Mouse (Mus musculus): Measurements from ENCODE around the gene Fmnl3.

Fmnl3 gene

DNA sequence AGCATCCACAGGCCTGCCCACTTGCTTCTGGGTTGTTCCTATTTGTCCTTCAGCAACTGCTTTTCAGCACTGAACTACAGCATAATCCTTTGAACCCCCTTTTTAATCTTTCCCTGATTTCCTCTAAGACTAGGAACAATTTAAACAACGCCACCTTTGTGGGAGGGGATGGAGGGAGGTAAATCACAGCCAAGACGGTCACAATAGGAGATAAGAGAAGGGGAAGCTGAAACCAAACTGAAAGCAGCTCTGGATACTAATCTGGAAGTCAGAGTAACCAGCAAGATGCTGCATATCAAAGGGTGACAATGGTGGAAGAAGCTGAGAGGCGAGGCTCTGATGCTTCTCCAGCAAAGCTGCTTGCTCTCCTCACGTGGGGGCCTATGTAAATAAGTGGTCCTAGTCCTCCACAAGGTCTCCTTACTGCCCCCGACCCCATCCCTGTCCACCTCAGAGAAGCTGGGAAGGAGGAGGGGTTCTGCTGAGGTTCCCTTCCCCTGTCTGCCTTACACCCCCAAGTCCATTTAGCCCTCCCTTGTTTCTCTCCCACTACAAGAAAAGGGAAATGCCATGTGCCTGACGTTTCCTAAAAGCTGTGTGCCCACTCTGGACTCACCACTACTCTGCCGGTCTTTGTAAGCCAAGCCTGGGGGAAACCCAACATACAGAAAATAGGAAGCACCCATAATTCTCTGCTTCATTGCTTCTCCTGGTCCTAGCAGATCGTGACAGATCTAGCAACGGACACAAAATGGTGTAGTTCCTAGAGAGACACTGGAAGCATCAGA is 27.9 kb downstream of the Fmnl3 start:
- no peak for DNase-seq (ENCODE audit: low spot score)

DNA sequence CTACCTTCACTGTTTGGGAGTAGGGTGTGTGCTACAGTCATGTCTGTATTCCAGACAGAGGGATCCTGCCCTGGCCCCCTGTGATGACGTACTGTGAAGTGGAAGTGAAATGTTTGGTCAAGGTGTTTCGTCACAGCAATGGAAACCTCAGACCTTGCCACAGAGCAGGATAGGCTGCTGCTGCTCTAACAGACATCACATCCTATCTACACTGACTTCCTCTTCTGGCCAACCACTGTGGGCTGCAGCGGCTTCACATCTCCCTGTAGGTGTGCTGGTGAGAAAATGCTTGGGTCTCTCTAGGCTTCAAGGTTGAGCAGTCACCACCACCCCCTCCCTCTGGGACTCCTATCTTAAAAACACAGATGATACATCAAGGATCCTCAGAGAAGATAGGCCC is 29.2 kb downstream of the Fmnl3 start:
- no peak for DNase-seq (ENCODE audit: low spot score)

GRCm38 (mm10) chr15:99339669-99340068 is 30.6 kb downstream of the Fmnl3 start:
- DNase-seq (ENCODE audit: low spot score) = no peak

- no peak for DNase-seq (ENCODE audit: low spot score)
Measured at GRCm38 (mm10) chr15:99338916-99339315, 31.4 kb downstream of the Fmnl3 start.

- no peak for DNase-seq (ENCODE audit: low spot score)
Measured at GRCm38 (mm10) chr15:99335801-99336320, 34.4 kb downstream of the Fmnl3 start.

DNA sequence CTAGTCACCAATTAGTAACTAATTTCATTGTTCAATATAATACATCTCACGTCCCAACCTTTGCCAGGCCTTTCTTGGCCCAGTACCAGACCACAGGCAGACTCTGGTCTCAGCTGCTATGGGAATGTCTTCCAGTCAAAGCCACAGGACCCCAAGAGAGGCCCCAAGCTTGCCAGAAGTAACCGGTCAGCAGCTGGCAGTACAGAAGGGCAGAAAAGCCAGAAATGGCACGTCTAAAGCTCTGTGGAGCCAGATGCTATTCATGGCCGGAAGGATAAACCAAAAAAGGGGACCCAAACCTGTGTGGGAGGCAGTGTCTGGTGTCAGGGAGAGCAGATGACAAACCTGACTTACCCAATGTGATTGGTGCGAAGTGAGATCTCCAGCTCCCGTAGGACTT is 35.8 kb downstream of the Fmnl3 start:
- DNase-seq (ENCODE audit: low spot score) = no peak

- no peak for DNase-seq (ENCODE audit: low spot score)
Measured at GRCm38 (mm10) chr15:99333676-99334065, 36.6 kb downstream of the Fmnl3 start.

- no peak for DNase-seq (ENCODE audit: low spot score)
Measured at GRCm38 (mm10) chr15:99332921-99333675, 37.2 kb downstream of the Fmnl3 start.

- DNase-seq (ENCODE audit: low spot score) = no peak
Measured at GRCm38 (mm10) chr15:99332111-99332510, 38.2 kb downstream of the Fmnl3 start.

DNA sequence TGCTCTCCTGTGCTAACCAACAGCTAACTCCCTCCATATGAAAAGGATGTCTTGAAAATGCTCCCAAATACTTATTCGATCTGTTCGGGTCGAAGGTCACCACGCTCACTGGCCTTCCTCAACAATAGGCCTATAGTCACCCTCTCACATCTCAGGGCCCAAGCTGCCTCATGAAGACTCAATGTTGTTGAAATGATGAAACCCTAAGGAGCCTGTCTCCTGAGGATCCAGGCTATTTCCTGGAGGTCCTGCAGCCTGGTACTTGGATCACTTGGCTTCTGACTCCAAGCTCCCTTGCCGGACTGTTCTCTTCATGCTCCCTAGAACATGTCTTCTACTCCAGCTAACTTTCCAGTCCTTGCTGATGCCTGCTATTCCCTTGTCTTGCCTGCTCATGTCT is 38.9 kb downstream of the Fmnl3 start:
- no peak for DNase-seq (ENCODE audit: low spot score)

- no peak for DNase-seq (ENCODE audit: low spot score)
Measured at GRCm38 (mm10) chr15:99330324-99330723, 40.0 kb downstream of the Fmnl3 start.

GRCm38 (mm10) chr15:99328011-99328410 is 42.3 kb downstream of the Fmnl3 start:
- no peak for DNase-seq (ENCODE audit: low spot score)

- peak; percentile 54 for DNase-seq (ENCODE audit: low spot score)
Measured at GRCm38 (mm10) chr15:99326959-99327358, 43.3 kb downstream of the Fmnl3 start.

- DNase-seq (ENCODE audit: low spot score) = no peak
Measured at GRCm38 (mm10) chr15:99326407-99326806, 43.9 kb downstream of the Fmnl3 start.

- DNase-seq (ENCODE audit: low spot score) = no peak
Measured at GRCm38 (mm10) chr15:99325598-99325997, 44.7 kb downstream of the Fmnl3 start.

- DNase-seq (ENCODE audit: low spot score) = no peak
Measured at GRCm38 (mm10) chr15:99324151-99324550, 46.1 kb downstream of the Fmnl3 start.

- no peak for DNase-seq (ENCODE audit: low spot score)
Measured at GRCm38 (mm10) chr15:99320978-99321377, 49.3 kb downstream of the Fmnl3 start.

DNA sequence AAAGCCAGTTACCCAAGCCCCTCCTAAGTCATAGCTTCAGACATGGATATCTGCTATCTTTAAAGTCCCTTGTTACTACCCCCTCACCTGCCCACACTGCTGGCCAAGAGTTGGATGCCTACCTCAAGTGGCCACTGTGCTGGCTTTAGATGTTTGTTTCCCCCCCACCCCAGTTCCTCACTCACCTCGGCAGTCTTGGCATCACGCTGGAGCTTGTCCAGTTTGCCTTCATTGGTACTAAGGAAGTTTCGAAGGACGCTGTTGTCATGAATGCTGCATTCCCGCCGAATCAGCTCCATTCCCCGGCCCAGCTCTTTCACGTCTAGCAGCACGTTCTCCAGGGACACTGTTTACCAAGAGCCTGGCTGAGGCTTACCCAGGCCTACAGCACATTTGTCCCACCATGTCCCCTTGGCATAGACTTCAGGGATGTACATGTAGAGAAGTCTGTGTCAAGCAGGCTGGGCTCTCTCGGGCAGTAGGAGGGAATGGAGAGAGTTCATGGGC is 50.1 kb downstream of the Fmnl3 start:
- no peak for DNase-seq (ENCODE audit: low spot score)

GRCm38 (mm10) chr15:99319411-99319871 is 50.8 kb downstream of the Fmnl3 start:
- DNase-seq (ENCODE audit: low spot score) = no peak

DNA sequence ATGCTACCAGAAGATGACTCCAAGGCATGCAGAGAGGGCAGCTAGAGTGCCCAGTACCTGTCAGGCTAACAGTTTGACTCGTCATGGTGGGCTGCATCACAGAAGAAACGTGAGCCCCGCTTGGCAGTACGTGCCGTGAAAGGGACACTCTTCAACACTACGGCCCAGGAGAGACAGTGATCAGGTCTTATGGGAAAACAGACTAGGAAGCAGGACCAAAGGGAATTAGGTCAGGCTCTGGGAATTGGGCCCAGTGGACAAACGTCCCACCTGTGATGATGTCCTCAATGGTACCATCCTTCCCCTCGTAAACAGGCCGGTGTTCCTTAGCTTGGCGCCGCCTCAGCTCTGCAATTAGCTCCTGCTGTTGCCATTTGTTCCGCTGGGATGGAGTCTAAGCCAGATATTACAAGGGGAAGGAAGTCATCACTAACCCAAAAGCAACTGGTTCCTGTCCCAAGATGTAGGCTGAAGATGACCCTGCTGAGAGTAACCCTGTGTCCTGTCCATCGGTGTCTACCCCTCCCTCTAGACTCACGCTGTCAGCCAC is 51.3 kb downstream of the Fmnl3 start:
- DNase-seq (ENCODE audit: low spot score) = no peak

- no peak for DNase-seq (ENCODE audit: low spot score)
Measured at GRCm38 (mm10) chr15:99318071-99318470, 52.2 kb downstream of the Fmnl3 start.

DNA sequence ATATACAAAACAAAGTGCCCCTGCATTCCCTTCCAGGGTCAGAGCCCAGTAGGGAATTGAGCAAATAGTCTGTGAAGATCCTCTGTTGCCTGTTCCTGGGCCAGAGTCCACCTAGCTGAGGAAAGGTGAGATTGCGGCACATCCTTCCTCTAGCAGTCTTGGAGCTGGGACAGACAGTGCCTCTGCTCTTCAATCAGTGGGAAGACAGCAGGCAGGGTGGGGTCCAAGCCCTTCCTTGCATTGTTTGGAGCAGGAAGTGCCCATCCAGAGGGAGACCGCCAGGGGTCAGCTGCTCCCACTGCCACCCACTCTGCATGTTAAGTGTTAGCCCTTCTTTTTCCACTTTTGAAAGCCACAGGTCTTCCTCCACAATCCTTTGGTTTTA is 53.0 kb downstream of the Fmnl3 start:
- no peak for DNase-seq (ENCODE audit: low spot score)
